Mouse (Mus musculus) liver, postnatal 0 days (tissue): ENCODE measurements around the gene Polr2m. TPM values are rescaled to one million over a fixed set of nuclear protein-coding genes. Genes with fewer than 3 reads are reported as not detected.
A peak's percentile ranks its signal among the peaks of the same experiment; 100 is the strongest.

Experiments
- ATAC-seq: fragments of 200-750 bp; cut with Nextera tagmentation; 2 replicates; pipeline ENCODE4 v1.8.0; 2017; ENCODE audit warnings: mild to moderate bottlenecking, moderate library complexity
- DNase-seq: peaks from one replicate; pipeline ENCODE4 v3.0.0-alpha.2; 2016
- H3K27ac ChIP-seq: fragments of 300-500 bp; sonication (generic); 2 replicates; pipeline ENCODE4 v1.5.1; 2014; ENCODE audit warnings: antibody characterized with exemption, moderate library complexity, mild to moderate bottlenecking, low read depth
- H3K27me3 ChIP-seq: fragments of 300-500 bp; sonication (generic); 2 replicates; pipeline ENCODE4 v1.6.1; 2014; ENCODE audit warnings: low read length, control low read depth, mixed read lengths; ENCODE audit not compliant: insufficient read depth
- H3K36me3 ChIP-seq: fragments of 300-500 bp; sonication (generic); replicated peaks from 2 replicates; pipeline ENCODE4 v1.6.1; 2014; ENCODE audit warnings: mild to moderate bottlenecking, control low read depth, low read length, moderate library complexity, mixed read lengths; ENCODE audit not compliant: insufficient read depth
- H3K4me1 ChIP-seq: fragments of 300-500 bp; sonication (generic); 2 replicates; pipeline ENCODE4 v1.6.1; 2014; ENCODE audit warnings: antibody characterized with exemption, mild to moderate bottlenecking, control low read depth; ENCODE audit not compliant: insufficient read depth
- H3K4me2 ChIP-seq: fragments of 300-500 bp; sonication (generic); 2 replicates; pipeline ENCODE4 v1.6.1; 2014; ENCODE audit warnings: low read depth, mild to moderate bottlenecking, low read length, moderate library complexity, mixed read lengths
- H3K4me3 ChIP-seq: fragments of 300-500 bp; sonication (generic); 2 replicates; pipeline ENCODE4 v1.5.1; 2014; ENCODE audit warnings: low read depth, low read length
- H3K9ac ChIP-seq: fragments of 300-500 bp; sonication (generic); replicated peaks from 2 replicates; pipeline ENCODE4 v1.6.1; 2014; ENCODE audit warnings: mild to moderate bottlenecking, moderate library complexity
- H3K9me3 ChIP-seq: fragments of 300-500 bp; sonication (generic); 2 replicates; pipeline ENCODE4 v1.6.1; 2016; ENCODE audit warnings: mild to moderate bottlenecking, control low read depth, low read length, mixed read lengths
- CTCF ChIP-seq: sonication (generic); IDR thresholded peaks from 2 replicates; pipeline ENCODE4 v1.5.1; 2016; ENCODE audit warnings: antibody characterized with exemption, low read depth
- EP300 ChIP-seq: IDR thresholded peaks from 2 replicates; pipeline ENCODE4 v1.6.1; 2016; ENCODE audit warnings: antibody characterized with exemption, low read depth, mild to moderate bottlenecking
- WGBS: fragments of 180-500 bp; shearing (Covaris S2); extraction: QIAGEN DNeasy Blood & Tissue Kit; methylation state at CpG from one replicate; pipeline ENCODE4 v1.1.7; 2014; ENCODE audit not compliant: insufficient replicate concordance; 5-methylcytosine and 5-hydroxymethylcytosine counted together
- polyA plus RNA-seq: library from polyadenylated mRNA; unstranded; fragments of >200 nt; fragmentation: Nextera tagmentation; extraction: Ambion mirVana; gene quantifications from 2 replicates; pipeline ENCODE4 v1.2.1, GENCODE M21; 2015

The Polr2m gene
- 69.2 and 71.1 TPM in 2 replicates for polyA plus RNA-seq

DNA sequence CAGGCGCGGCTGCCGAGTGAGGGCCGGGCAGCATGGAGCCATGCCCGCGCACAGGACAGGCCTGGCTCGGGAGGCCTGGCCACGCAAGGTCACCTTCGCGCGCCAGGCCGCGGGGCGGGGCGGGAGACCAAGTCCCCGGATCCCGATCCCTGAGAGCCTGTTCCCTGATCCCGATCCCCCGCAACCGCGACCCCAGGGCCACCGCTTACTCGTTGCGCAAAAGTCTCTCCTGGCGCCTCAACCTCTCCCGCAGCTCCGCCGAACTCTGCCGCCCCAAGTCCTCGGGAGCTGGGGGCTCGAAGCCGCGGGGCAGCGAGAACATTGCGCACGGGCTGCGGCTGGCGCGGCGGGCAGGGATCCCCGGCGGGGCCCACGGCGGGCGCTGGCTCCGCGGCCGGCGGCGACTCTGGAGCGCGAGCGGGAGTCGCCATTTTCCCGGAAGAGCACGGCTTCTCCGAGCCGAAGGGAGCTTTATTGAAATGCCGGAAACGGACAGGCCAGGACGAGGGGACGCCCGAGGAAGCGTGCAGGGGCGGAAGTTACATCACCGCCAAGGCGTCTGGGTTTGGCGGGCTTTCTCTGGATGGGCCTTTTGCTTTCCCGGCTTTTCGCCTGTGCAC is at the start of gene Polr2m:
Gene Polr2m (minus strand): TSS at position 461 of the 620 bp plus-strand sequence.
- H3K27ac ChIP-seq, result peak within 1 kb of the TSS; percentile 97
- H3K27me3 ChIP-seq, result no peaks in the 10 kb centered on the region
- under 1% methylated on average over 70 of the region's 70 CpGs for WGBS
- DNase-seq, result peak; percentile 93
- TF ChIP-seq EP300 (peak; percentile 70; the same call in 1 of the 2 replicates), CTCF (no peak)
- H3K9ac ChIP-seq, result peak within 1 kb of the TSS; percentile 98
- H3K4me1 ChIP-seq, result peaks cover 11% of the 10 kb centered on the region
- no peaks in the 10 kb centered on the region for H3K9me3 ChIP-seq
- peaks cover 30% of the 10 kb centered on the region for H3K36me3 ChIP-seq
- peak within 1 kb of the TSS; percentile 80 for H3K4me2 ChIP-seq
- ATAC-seq, result peak; percentile 97
- H3K4me3 ChIP-seq, result peak within 1 kb of the TSS; percentile 90

- Histone ChIP-seq H3K9me3 (peaks cover 2% of the 10 kb centered on the region; the same call in 1 of the 2 replicates), H3K9ac (no peak overlapping the region), H3K36me3 (no peaks in the 10 kb centered on the region), H3K27ac (no peak overlapping the region), H3K4me3 (no peak overlapping the region), H3K4me2 (no peak overlapping the region), H3K27me3 (no peaks in the 10 kb centered on the region), H3K4me1 (no peaks in the 10 kb centered on the region; the same call in 1 of the 2 replicates)
- 82% methylated on average over 2 of the region's 2 CpGs for WGBS
- no peak for TF ChIP-seq CTCF
- no peak for TF ChIP-seq EP300
- ATAC-seq (no peak), DNase-seq (no peak)
Observed at GRCm38 (mm10) chr9:71535036-71535435, 49.3 kb upstream of the Polr2m start.

DNA sequence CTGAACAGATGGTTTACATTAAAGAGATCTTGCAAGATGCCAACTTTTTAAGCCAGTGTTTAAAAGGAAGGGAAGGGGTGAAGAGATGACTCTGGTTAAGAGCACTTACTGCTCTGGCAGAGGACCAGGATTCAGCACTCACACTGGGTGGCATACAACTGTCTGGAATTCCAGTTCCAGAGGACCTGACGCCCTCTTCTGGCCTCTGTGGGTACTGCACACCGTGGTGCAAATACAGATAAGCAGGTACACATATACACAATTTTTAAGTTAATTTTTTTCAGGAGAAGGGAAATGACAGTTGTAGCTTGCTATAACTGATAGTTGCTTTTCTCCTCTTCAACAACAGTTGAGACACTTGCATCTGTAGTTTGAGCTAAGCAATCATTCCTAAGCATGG is 44.2 kb upstream of the Polr2m start:
- no peak for ATAC-seq
- DNase-seq, result no peak
- Histone ChIP-seq H3K9me3 (peaks cover 2% of the 10 kb centered on the region; the same call in 1 of the 2 replicates), H3K4me2 (no peak overlapping the region), H3K4me1 (no peaks in the 10 kb centered on the region), H3K9ac (no peak overlapping the region), H3K36me3 (no peaks in the 10 kb centered on the region), H3K4me3 (no peak overlapping the region), H3K27me3 (no peaks in the 10 kb centered on the region), H3K27ac (no peak overlapping the region)
- 69% methylated on average over 2 of the region's 2 CpGs for WGBS
- peak; percentile 27; the same call in 1 of the 2 replicates for TF ChIP-seq CTCF
- TF ChIP-seq EP300, result no peak

- H3K36me3 ChIP-seq, result no peaks in the 10 kb centered on the region
- TF ChIP-seq CTCF, result no peak
- H3K27ac ChIP-seq, result no peak overlapping the region
- peaks cover 2% of the 10 kb centered on the region; the same call in 1 of the 2 replicates for H3K9me3 ChIP-seq
- H3K27me3 ChIP-seq, result no peaks in the 10 kb centered on the region
- H3K4me2 ChIP-seq, result no peak overlapping the region
- ATAC-seq (no peak), DNase-seq (no peak)
- H3K4me1 ChIP-seq, result no peaks in the 10 kb centered on the region
- no peak overlapping the region for H3K9ac ChIP-seq
- H3K4me3 ChIP-seq, result no peak overlapping the region
- 74% methylated on average over 9 of the region's 9 CpGs for WGBS
Observed at GRCm38 (mm10) chr9:71527438-71527837, 41.7 kb upstream of the Polr2m start.

GRCm38 (mm10) chr9:71523901-71524300 is 38.2 kb upstream of the Polr2m start:
- H3K4me2 ChIP-seq, result no peak overlapping the region
- H3K36me3 ChIP-seq, result no peaks in the 10 kb centered on the region
- H3K9me3 ChIP-seq, result no peaks in the 10 kb centered on the region
- DNase-seq, result no peak
- no peak overlapping the region for H3K9ac ChIP-seq
- ATAC-seq, result no peak
- H3K4me3 ChIP-seq, result no peak overlapping the region
- no peak for TF ChIP-seq EP300
- no peak for TF ChIP-seq CTCF
- H3K27ac ChIP-seq, result no peak overlapping the region
- no peaks in the 10 kb centered on the region for H3K4me1 ChIP-seq
- H3K27me3 ChIP-seq, result no peaks in the 10 kb centered on the region
- WGBS, result 82% methylated on average over 4 of the region's 4 CpGs

- ATAC-seq (no peak), DNase-seq (no peak)
- Histone ChIP-seq H3K4me3 (no peak overlapping the region), H3K27ac (no peak overlapping the region), H3K9me3 (no peaks in the 10 kb centered on the region), H3K27me3 (no peaks in the 10 kb centered on the region), H3K4me2 (no peak overlapping the region), H3K36me3 (no peaks in the 10 kb centered on the region), H3K4me1 (no peaks in the 10 kb centered on the region), H3K9ac (no peak overlapping the region)
- no peak for TF ChIP-seq EP300
- no peak for TF ChIP-seq CTCF
- 60% methylated on average over 3 of the region's 3 CpGs for WGBS
Observed at GRCm38 (mm10) chr9:71519836-71520235, 34.1 kb upstream of the Polr2m start.

DNA sequence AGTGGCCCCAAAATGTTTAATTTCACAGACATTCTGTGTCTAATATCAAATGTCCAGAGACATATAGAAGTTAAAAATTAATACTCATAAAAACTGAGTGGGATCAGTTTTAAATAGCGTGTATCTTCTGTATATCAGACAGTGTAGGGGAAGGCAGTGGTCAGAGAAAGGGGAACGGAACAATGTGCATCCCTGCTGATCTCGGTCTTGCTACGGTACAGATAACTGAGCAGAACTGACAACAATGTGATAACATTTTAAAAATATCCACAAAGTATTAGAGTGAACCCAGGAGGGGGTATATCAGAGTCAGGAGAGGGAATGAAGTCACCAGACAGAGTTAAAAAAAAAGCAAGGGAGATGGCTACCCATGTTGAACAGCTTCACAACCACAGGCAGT is 31.8 kb upstream of the Polr2m start:
- Histone ChIP-seq H3K4me2 (no peak overlapping the region), H3K27ac (no peak overlapping the region), H3K9me3 (no peaks in the 10 kb centered on the region), H3K27me3 (no peaks in the 10 kb centered on the region), H3K9ac (no peak overlapping the region), H3K4me1 (no peaks in the 10 kb centered on the region), H3K36me3 (no peaks in the 10 kb centered on the region), H3K4me3 (no peak overlapping the region)
- DNase-seq, result no peak
- TF ChIP-seq CTCF (no peak), EP300 (no peak)
- ATAC-seq, result no peak
- WGBS, result 46% methylated on average over 4 of the region's 4 CpGs
